Mouse (Mus musculus) thymus, adult 2 months (tissue): Measurements from ENCODE around the gene Zc3h4. TPM values are rescaled to one million over a fixed set of nuclear protein-coding genes. Genes with fewer than 3 reads are reported as not detected.
A peak's percentile ranks its signal among the peaks of the same experiment; 100 is the strongest.

Experiments used
- DNase-seq: peaks from one replicate; pipeline ENCODE4 v3.0.0; 2021
- H3K27ac ChIP-seq: fragments of 200-500 bp; 2 replicates; pipeline ENCODE4 v1.5.1; 2012; ENCODE audit warnings: low read length, control low read depth; ENCODE audit not compliant: control insufficient read depth, insufficient read depth
- H3K27me3 ChIP-seq: fragments of 200-500 bp; 2 replicates; pipeline ENCODE4 v1.6.1; 2012; ENCODE audit warnings: mild to moderate bottlenecking, low read length, moderate library complexity, mixed read lengths; ENCODE audit not compliant: control insufficient read depth, insufficient read depth
- H3K36me3 ChIP-seq: fragments of 200-500 bp; 2 replicates; pipeline ENCODE4 v1.6.1; 2012; ENCODE audit warnings: mild to moderate bottlenecking, low read length, moderate library complexity; ENCODE audit not compliant: control insufficient read depth, insufficient read depth
- H3K4me1 ChIP-seq: fragments of 200-500 bp; replicated peaks from 2 replicates; pipeline ENCODE4 v1.6.1; 2012; ENCODE audit warnings: low read length; ENCODE audit not compliant: control insufficient read depth, insufficient read depth
- H3K4me3 ChIP-seq: fragments of 200-500 bp; 2 replicates; pipeline ENCODE4 v1.5.1; 2012; ENCODE audit warnings: mild to moderate bottlenecking, low read length, control low read depth, moderate library complexity; ENCODE audit not compliant: control insufficient read depth, insufficient read depth
- CTCF ChIP-seq: fragments of 200-500 bp; IDR thresholded peaks from 2 replicates; pipeline ENCODE4 v1.5.1; 2012; ENCODE audit warnings: mild to moderate bottlenecking, control low read depth, low read length, moderate library complexity, borderline replicate concordance; ENCODE audit not compliant: control insufficient read depth, poor library complexity, insufficient read depth; ENCODE audit errors: extremely low read depth
- POLR2A ChIP-seq: fragments of 200-500 bp; IDR thresholded peaks from 2 replicates; pipeline ENCODE4 v1.6.1; 2012; ENCODE audit warnings: mild to moderate bottlenecking, low read length, control low read depth, moderate library complexity; ENCODE audit not compliant: control insufficient read depth, poor library complexity, insufficient read depth; ENCODE audit errors: extremely low read depth
- WGBS: fragments of 180-500 bp; shearing (Covaris S2); methylation state at CpG from one replicate; pipeline ENCODE4 v1.1.7; 2018; 5-methylcytosine and 5-hydroxymethylcytosine counted together
- polyA plus RNA-seq: library from polyadenylated mRNA; depleted of rRNA; stranded (reverse); fragments of >200 nt; gene quantifications from 2 replicates; pipeline ENCODE4 v1.2.3, GENCODE M21; 2012; rRNA removed

Zc3h4 gene
- polyA plus RNA-seq: 81.3 and 100 TPM in 2 replicates

DNA sequence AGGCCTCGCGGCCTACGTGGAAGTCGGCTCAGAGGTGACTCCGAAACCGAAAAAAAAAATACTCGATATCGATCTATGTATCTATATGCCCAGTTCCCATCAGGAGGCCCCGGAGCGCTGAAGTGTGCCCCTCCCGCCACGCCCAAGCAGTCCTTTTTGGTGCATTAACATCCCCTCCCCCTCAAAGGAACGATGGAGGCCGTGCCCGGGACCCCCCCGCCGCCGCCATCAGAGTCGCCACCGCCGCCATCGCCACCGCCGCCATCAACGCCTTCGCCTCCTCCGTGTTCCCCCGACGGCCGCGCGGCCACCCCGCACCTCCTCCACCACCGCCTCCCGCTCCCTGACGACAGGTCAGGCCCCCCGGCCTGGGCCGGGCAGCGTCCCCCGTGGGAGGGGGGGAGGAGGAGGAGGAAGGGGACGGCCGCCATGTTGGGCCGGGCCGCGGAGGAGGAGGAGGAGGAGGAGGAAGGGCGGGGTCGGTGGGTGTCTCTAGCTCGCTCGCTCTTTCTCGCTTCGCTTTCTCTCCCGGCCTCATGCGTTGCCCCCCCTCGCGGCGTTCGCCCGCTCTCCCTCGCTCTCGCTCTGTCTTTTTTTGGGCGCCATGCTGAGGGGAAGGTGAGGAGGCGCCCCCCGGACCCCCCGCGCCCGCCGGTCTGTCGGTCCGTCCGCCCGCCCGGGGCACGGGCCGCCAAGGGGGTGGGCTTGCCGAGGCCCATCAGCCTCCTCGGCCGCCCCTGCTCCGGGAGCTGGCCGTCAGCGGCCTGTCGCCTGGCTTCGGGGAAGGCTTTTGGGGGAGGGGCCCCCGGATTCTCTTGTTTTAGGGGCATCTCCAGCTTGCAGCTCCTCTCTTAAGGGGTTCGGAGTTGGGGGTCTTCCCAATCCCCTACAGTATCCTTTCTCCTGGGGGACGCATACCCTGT, at the start of gene Zc3h4:
Zc3h4 (plus strand) TSS at position 222 of the 923 bp plus-strand sequence.
- Histone ChIP-seq H3K27me3 (no peaks in the 10 kb centered on the region), H3K4me1 (peaks cover 25% of the 10 kb centered on the region), H3K27ac (peak within 1 kb of the TSS; percentile 92), H3K4me3 (peak within 1 kb of the TSS; percentile 78), H3K36me3 (no peaks in the 10 kb centered on the region)
- peak; percentile 93 for DNase-seq
- TF ChIP-seq CTCF (peak; percentile 55; the same call in 1 of the 2 replicates), POLR2A (peak; percentile 87)
- WGBS: under 1% methylated on average over 64 of the region's 85 CpGs

DNA sequence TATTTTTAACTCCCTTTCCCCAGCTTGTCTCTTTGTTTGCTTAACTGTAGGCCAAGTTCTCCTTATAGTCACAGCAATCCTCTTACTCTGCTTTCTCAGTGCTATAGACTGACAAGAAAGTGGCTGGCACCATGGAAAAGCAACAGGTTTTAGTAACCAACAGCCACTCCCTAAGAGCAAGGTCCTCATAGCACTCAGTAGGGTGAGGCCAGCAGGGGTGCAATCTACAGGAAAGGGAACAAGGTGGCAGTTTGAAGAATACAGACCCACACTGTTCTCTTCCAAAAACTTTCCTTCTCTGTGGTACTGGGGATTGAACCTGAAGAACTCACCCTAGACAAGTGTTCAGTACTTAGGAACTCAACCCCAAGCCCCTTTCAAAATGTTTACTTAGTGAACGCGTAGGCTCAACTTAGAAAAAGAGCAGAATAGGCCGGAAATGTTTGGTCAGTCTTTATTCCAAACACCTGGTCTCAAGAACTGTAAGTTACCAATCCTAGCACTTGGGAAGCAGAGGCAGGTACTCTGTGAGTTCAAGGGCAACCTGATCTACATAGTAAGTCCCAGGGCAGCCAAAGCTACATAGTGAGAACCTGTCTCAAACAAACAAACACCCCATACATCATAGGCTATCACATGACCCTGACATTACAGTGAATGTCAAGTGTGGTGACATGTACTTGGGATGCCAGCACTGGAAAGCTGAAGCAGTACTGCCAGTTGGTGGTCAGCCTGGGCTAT, 44.7 kb upstream of the Zc3h4 start:
- Histone ChIP-seq H3K27ac (no peak overlapping the region), H3K4me3 (no peak overlapping the region), H3K4me1 (no peaks in the 10 kb centered on the region), H3K27me3 (no peaks in the 10 kb centered on the region), H3K36me3 (peaks cover 52% of the 10 kb centered on the region)
- DNase-seq: no peak
- WGBS: 98% methylated on average over 3 of the region's 3 CpGs
- TF ChIP-seq POLR2A: no peak
- no peak for TF ChIP-seq CTCF

- H3K36me3 ChIP-seq: peaks cover 41% of the 10 kb centered on the region
- no peak overlapping the region for H3K4me3 ChIP-seq
- no peaks in the 10 kb centered on the region for H3K27me3 ChIP-seq
- DNase-seq: no peak
- WGBS: 98% methylated on average over 3 of the region's 3 CpGs
- no peak for TF ChIP-seq CTCF
- no peak for TF ChIP-seq POLR2A
- no peak overlapping the region for H3K27ac ChIP-seq
- H3K4me1 ChIP-seq: no peaks in the 10 kb centered on the region
Measured at GRCm38 (mm10) chr7:16357602-16358001, 43.1 kb upstream of the Zc3h4 start.

GRCm38 (mm10) chr7:16364319-16364718, 36.4 kb upstream of the Zc3h4 start:
- peaks cover 44% of the 10 kb centered on the region for H3K36me3 ChIP-seq
- peak; percentile 35 for DNase-seq
- 3% methylated on average over 1 of the region's 1 CpGs for WGBS
- peak overlapping the region; percentile 2 for H3K27ac ChIP-seq
- no peaks in the 10 kb centered on the region for H3K27me3 ChIP-seq
- TF ChIP-seq CTCF (no peak), POLR2A (no peak)
- H3K4me1 ChIP-seq: peaks cover 16% of the 10 kb centered on the region
- H3K4me3 ChIP-seq: no peak overlapping the region

GRCm38 (mm10) chr7:16364901-16365500, 35.7 kb upstream of the Zc3h4 start:
- H3K4me3 ChIP-seq: no peak overlapping the region
- H3K27ac ChIP-seq: peak overlapping the region; percentile 2; the same call in 1 of the 2 replicates
- no peaks in the 10 kb centered on the region for H3K27me3 ChIP-seq
- peaks cover 16% of the 10 kb centered on the region for H3K4me1 ChIP-seq
- WGBS: 94% methylated on average over 4 of the region's 4 CpGs
- DNase-seq: no peak
- peaks cover 50% of the 10 kb centered on the region for H3K36me3 ChIP-seq
- TF ChIP-seq POLR2A: no peak
- TF ChIP-seq CTCF: no peak

- no peak for DNase-seq
- peaks cover 54% of the 10 kb centered on the region for H3K36me3 ChIP-seq
- peaks cover 16% of the 10 kb centered on the region for H3K4me1 ChIP-seq
- whole genome bisulfite sequencing: 86% methylated on average over 10 of the region's 10 CpGs
- H3K4me3 ChIP-seq: no peak overlapping the region
- TF ChIP-seq POLR2A (no peak), CTCF (no peak)
- H3K27me3 ChIP-seq: no peaks in the 10 kb centered on the region
- H3K27ac ChIP-seq: no peak overlapping the region
Measured at GRCm38 (mm10) chr7:16366133-16366646, 34.5 kb upstream of the Zc3h4 start.
